Mouse (Mus musculus) gastrocnemius, adult 2 months (tissue): ENCODE results near the gene Kcnk16. TPM values are rescaled to one million over a fixed set of nuclear protein-coding genes. Genes with fewer than 3 reads are reported as not detected.

Experiments
- DNase-seq: peaks from one replicate; pipeline ENCODE4 v3.0.0; 2022
- H3K27ac ChIP-seq: fragments of 200-600 bp; 2 replicates; pipeline ENCODE4 v1.8.1; 2022; ENCODE audit warnings: mild to moderate bottlenecking
- H3K4me3 ChIP-seq: fragments of 200-600 bp; 2 replicates; pipeline ENCODE4 v1.8.1; 2022; ENCODE audit warnings: mild to moderate bottlenecking, moderate library complexity
- CTCF ChIP-seq: fragments of 200-600 bp; IDR thresholded peaks from 2 replicates; pipeline ENCODE4 v1.8.1; 2022; ENCODE audit warnings: antibody characterized with exemption, mild to moderate bottlenecking, moderate library complexity
- intact Hi-C: fragments of 180-260 bp; cut with DNase I; formaldehyde crosslinking; loops from one replicate; pipeline ENCODE4 v1.15.1; 2025
- total RNA-seq, 2 experiments: library from RNA; stranded (reverse); gene quantifications; 2 replicates each; pipeline ENCODE4 v1.2.3; 2021

Kcnk16 gene
- total RNA-seq, 2 experiments from 2014 or later, result not detected

DNA sequence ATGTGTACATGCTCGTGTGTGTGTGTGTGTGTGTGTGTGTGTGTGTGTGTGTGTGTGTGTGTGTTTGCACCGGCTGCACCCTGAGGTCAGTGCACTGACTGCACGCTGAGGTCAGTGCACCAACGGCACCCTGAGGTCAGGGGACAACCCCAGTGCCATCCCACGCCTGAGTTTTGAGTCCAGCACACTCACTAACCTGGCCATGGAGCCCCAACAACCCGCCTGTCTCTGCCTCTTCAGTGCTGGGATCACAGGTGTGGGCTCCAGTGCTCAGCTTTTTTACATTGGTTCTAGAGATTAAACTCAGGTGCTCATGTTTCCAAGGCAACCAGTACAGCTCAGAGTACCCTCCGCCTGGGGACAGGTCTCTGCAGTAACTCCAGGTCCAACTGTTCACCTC is 42.5 kb downstream of the Kcnk16 start:
- DNase-seq, result no peak
- H3K27ac ChIP-seq, result no peak overlapping the region
- TF ChIP-seq CTCF, result no peak
- intact Hi-C loops, result no loop called here
- H3K4me3 ChIP-seq, result no peak overlapping the region

DNA sequence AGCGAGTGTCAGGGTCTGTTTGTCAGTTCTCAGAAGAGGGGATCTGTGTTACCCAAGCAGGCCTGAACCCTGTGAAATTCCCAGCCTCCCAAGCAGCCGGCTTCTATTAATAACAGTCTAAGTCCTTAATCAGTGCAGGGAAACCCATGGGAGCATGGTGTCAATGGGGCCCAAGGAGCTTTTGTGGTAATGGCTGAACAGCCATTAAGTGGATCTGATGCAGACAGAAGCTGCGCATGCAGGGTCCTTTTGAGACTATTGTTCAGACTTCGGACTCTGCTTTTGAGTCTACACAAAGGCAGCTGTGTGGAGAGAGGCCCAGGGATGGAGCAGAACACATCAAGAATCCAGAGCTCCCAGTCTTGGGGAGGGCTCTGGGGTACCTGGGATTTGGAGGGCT is 43.5 kb downstream of the Kcnk16 start:
- TF ChIP-seq CTCF, result no peak
- intact Hi-C loops, result no loop called here
- H3K27ac ChIP-seq, result no peak overlapping the region
- no peak overlapping the region for H3K4me3 ChIP-seq
- no peak for DNase-seq

DNA sequence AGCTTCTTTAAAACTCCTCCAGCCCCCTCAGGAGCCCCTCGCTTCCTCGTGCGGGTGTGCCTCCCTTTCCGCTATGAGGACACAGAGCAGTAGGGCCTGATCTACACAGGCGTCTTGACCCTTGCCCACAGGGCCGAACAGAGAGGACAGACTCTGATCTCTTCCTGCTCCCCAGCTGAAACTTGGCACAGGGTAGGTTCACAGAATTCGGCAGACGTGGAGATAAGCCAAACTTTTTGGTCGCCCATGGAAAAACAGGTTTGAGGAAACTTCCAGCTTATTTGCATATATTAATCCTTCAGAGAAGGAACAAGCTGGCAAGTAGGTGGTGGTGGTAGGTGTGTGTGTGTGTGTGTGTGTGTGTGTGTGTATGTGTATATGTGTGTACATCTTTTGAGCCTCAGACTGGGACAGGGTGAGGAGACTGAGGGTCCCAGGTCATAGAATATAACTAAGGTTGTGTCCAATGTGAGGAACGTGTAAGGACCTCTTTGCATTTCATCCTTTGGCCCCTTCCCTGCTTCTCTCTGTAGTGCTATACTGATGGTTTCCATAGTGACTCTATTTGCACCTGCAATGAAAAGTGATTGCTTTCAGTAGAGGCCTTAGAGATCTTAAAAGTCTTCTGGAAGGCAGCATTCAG is 44.3 kb downstream of the Kcnk16 start:
- no peak for TF ChIP-seq CTCF
- intact Hi-C loops, result no loop called here
- H3K4me3 ChIP-seq, result no peak overlapping the region
- DNase-seq, result no peak
- no peak overlapping the region for H3K27ac ChIP-seq

DNA sequence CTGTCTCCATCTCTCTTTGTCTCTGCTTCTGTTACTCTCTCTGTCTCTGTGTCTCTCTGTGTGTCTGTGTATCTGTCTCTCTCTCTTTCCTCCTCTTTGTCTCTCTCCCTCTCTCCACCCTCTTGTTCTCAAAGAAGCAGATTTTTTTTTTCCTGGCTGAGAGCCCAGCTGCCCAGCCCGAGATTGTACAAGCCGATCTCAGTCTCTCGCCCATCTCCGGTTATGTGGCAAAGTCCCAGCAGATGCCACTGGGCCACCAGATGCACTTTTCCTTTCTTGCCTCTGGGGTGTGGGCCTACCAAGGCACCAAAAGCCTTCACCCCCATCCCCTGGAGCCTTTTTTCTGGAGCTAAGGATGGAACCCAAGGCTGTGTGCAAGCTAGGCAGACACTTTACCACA is 44.8 kb downstream of the Kcnk16 start:
- TF ChIP-seq CTCF, result no peak
- DNase-seq, result peak; percentile 35
- intact Hi-C loops, result no loop called here
- Histone ChIP-seq H3K27ac (no peak overlapping the region), H3K4me3 (no peak overlapping the region)

DNA sequence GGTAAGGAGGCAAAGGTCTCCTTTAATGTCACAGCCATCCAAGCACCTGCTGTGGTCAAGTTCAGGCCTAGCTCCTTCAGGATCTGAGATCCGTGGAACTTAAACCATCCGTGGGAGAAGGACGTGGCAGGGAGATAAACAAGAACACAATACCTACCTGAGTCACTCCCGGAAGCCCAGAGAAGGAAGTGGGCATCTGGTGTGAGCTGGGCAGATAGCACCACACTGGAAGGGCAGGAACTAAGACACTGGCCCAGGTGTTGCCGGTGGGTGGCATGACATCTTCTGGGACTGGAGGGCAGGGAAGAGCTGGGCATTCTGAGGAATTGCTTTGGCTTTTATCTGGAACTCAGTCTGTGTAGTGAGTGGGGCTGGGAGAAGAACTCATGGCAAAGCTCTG is 45.7 kb downstream of the Kcnk16 start:
- intact Hi-C loops, result no loop called here
- Histone ChIP-seq H3K4me3 (no peak overlapping the region), H3K27ac (no peak overlapping the region)
- DNase-seq, result no peak
- no peak for TF ChIP-seq CTCF

DNA sequence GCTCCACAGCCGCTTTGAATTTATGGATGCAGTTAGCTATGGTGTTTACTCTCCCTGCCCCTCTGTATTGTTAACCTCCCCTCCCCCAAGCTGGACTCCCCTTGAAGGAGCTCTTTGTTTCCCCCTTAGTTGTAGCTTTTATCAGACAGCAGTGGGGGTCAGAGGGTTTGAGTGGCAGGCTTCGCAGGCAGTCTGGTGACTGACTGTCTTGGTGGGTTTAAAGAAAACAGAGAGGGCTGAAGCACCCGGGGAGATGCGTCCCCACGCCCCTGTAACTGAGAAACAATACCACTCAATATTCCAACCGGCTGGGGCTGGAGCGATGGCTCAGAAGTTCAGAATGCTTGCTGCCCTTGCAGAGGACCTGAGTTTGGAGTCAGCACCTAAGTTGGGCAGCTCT is 47.9 kb downstream of the Kcnk16 start:
- no peak overlapping the region for H3K27ac ChIP-seq
- H3K4me3 ChIP-seq, result no peak overlapping the region
- no peak for TF ChIP-seq CTCF
- DNase-seq, result no peak
- intact Hi-C loops, result no loop called here

DNA sequence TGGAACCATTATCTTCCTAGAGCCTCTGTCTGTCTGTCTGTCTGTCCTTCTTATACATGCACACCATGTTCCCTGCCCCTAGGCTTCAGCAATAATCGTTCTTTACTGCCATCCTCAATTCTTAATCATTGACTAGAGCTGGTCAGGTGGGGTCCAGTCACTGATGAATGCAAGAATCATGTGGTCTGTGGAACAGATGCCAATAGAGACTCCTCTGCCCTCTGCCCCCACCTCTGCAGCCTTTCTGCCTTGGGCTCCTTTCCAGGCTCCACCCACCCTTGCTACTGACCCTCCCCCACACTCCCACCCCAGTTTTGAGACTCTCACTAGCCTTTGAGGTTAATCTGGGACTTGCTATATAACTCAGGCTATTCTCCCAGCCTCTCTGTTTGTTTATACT is 49.1 kb downstream of the Kcnk16 start:
- TF ChIP-seq CTCF, result no peak
- no peak for DNase-seq
- no peak overlapping the region for H3K4me3 ChIP-seq
- no peak overlapping the region for H3K27ac ChIP-seq
- intact Hi-C loops, result no loop called here

DNA sequence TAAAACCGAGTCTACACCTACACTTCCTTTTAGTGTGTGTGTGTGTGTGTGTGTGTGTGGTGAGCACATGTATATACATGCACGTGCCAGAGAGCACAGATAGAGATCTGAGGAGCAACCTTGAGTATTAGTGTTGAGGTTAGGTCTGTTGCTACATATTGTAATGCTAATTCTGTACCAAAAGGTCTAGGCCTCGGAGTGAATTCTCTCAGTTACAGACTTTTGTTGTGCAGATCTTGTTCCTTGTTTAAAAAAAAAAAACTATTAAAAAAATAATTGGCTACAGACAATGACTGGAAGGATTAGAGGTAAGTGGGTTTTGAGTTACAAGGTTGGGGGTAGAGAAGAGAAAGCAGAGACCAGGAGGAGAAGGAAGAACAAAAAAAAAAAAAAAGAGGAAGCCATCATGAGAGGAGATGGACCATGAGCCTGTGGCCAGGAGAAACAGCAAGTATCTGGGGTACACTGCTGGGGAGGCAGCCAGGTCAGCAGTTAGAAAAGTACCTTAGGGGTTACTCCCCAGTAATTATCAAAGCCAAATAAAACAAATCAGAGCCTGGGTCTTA is 51.6 kb downstream of the Kcnk16 start:
- TF ChIP-seq CTCF, result no peak
- intact Hi-C loops, result no loop called here

DNA sequence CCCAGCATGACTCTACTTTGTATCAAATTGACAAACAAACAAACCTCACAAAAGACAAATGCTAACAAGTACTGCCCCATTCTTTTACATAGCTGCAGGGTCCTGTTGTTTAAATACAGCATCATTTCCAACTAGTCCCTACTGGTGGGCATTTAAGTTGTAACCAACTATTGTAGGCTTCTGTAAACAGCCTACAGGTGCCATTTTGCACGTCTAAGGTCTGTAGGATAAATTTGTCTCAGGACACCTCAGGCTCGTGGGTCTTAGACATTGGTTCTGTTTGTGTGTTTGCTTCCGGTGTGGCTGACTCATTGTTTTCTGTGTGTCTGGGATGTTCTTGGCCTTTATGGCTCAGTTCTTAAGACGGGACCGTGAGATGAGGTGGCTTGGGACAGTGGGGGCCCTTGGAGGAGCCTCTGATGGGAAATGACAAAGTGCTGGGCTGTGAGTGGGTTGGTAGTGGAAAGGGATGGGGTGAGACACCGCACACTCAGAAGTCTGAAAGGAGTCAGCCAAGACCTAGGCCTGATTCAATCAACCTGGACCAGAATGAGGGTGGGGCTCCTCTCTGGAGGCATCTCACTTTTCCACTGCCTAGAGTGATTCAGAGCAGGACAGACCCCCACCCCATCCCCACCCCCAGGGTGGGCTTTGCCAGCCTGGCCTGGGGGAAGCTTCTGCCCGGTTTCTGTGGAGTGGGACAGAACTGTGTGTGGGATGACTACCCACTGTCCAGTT is 52.3 kb downstream of the Kcnk16 start:
- no peak for TF ChIP-seq CTCF
- H3K4me3 ChIP-seq, result no peak overlapping the region
- H3K27ac ChIP-seq, result no peak overlapping the region
- DNase-seq, result no peak
- intact Hi-C loops, result no loop called here

More for the DNA sequence above, 51.6 kb downstream of the Kcnk16 start:
- no peak overlapping the region for H3K27ac ChIP-seq
- no peak for DNase-seq
- H3K4me3 ChIP-seq, result no peak overlapping the region

DNA sequence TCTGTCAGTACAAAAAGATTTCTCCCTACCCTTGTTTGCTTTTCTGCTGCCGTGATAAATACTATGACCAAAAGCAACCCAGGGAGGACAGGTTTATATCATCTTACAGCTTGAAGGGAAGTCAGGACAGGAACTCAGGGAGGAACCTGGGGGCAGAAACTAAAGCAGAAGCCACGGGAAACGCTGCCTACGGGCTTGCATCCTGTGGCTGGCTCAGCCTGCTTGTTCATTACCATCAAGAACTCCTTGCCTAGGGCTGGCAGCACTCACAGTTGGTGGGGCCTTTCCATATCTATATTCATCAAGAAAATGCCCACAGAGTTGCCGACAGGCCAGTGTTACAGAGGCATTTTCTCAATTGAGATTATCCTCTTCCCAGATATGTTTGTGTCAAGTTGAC is 53.2 kb downstream of the Kcnk16 start:
- Histone ChIP-seq H3K27ac (no peak overlapping the region), H3K4me3 (no peak overlapping the region)
- no peak for TF ChIP-seq CTCF
- no peak for DNase-seq
- intact Hi-C loops, result no loop called here

DNA sequence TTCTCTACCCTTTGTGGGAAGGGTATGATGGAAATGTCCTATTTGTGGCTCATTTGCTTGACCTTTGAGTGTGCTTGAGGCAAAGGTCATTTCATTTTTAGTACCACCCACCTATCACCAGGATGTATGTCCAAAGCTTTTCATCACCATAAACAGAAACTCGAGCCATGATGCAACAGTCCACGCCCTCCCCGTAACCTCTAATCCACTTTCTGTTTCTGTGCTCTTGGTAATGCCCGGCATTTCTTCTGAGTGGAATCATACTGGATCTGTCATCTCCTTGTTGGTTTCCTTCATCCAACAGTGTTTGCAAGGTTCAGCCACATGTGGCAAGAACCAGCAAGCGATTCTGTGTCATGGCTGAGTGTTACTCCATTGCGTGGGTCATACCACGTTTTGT is 54.9 kb downstream of the Kcnk16 start:
- H3K27ac ChIP-seq, result no peak overlapping the region
- intact Hi-C loops, result no loop called here
- DNase-seq, result no peak
- no peak overlapping the region for H3K4me3 ChIP-seq
- TF ChIP-seq CTCF, result no peak

DNA sequence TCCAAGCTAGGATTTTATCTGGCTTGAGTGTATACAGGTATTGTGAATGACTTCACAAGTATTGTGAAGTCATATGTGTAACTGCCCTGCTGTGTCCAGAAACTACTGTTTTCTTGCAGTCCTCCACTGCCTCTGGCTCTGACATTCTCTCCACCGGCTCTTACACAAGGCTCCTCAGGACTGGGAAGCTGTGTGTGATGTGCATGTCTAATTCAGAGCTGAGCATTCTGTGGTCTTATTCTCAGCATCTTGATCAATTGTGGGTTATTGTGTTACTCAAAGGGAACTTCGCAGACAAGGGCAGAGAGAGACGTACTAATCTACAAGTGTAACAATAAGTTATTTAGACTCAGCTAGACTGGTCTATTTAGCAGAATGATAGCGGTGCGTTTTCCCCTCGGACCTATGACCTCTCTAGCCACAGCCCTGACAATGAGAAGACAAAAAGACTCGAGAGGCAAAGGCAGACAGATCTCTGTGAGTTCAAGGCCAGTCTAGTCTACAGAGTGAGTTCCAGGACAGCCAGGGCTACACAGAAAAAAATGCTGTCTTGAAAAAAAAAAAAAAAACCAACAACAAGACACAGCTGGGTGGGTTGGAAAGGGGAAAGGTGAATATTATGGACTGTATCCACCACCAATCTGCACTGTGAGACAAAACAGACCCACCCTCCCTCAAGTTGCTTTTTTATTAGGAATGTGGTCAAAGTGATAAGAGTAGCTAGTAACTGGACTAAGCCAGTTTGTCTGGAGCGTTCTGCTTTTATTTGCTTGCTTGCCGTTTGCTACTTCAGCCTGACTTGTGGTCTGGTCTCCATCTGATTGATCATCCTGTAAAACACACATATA is 57.0 kb downstream of the Kcnk16 start:
- DNase-seq, result no peak
- Histone ChIP-seq H3K27ac (no peak overlapping the region), H3K4me3 (no peak overlapping the region)
- intact Hi-C loops, result no loop called here
- no peak for TF ChIP-seq CTCF

Other genes with a start within 250 kb of the Kcnk16 start
- 1 to 10 TPM; 2.9 to 3.2 TPM for gene Saysd1, start 130.7 kb downstream of the Kcnk16 start, total RNA-seq
- gene Kcnk5, start 87.4 kb downstream of the Kcnk16 start, total RNA-seq, result under 1 TPM; 0.48 to 0.73 TPM
- gene Nudt13, start 25.5 kb upstream of the Kcnk16 start, total RNA-seq, result 10 to 100 TPM; 26.9 to 32.3 TPM
- gene Ecd, start 78.9 kb upstream of the Kcnk16 start, total RNA-seq, result 10 to 100 TPM; 32.7 to 38.9 TPM
- 10 to 100 TPM; 18.2 to 22.7 TPM for gene Fam149b, start 79.0 kb upstream of the Kcnk16 start, total RNA-seq
- gene Dnajc9, start 119.7 kb upstream of the Kcnk16 start, total RNA-seq, result 10 to 100 TPM in 1 of 2 experiments, 1 to 10 TPM in 1; 8.4 to 12.4 TPM
- 10 to 100 TPM; 43.1 to 57.5 TPM for gene Mrps16, start 124.4 kb upstream of the Kcnk16 start, total RNA-seq
- gene Cfap70, start 183.0 kb upstream of the Kcnk16 start, total RNA-seq, result under 1 TPM; 0.05 to 0.33 TPM
- gene Anxa7, start 210.9 kb upstream of the Kcnk16 start, total RNA-seq, result 10 to 100 TPM; 38.8 to 66.8 TPM
- 100 to 1,000 TPM in 1 of 2 experiments, 10 to 100 TPM in 1; 78.1 to 157 TPM for gene Mss51, start 227.7 kb upstream of the Kcnk16 start, total RNA-seq